Mouse (Mus musculus) kidney, adult 8-10 months (tissue): ENCODE measurements around the gene Map3k12.
A peak's percentile ranks its signal among the peaks of the same experiment; 100 is the strongest.

Experiments
- DNase-seq, 2 experiments: peaks; one replicate each; pipeline ENCODE4 v3.0.0; 2022

Gene Map3k12

GRCm38 (mm10) chr15:102458050-102458736 is 58.7 kb downstream of the Map3k12 start:
- DNase-seq: no peak

- DNase-seq: peak in 1 of 2 experiments; percentile 35
These were observed 60.9 kb downstream of the Map3k12 start for GRCm38 (mm10) chr15:102455993-102456392.

- DNase-seq: no peak
These were observed 65.0 kb downstream of the Map3k12 start for GRCm38 (mm10) chr15:102451666-102452430.

- peak; percentile 49 to 61 for DNase-seq
These were observed 65.9 kb downstream of the Map3k12 start for GRCm38 (mm10) chr15:102450928-102451327.

- no peak for DNase-seq
These were observed 67.5 kb downstream of the Map3k12 start for GRCm38 (mm10) chr15:102449366-102449765.
